Mouse (Mus musculus) liver, adult 2 months (tissue): ENCODE results near the gene Szt2. TPM values are rescaled to one million over a fixed set of nuclear protein-coding genes. Genes with fewer than 3 reads are reported as not detected.

Source experiments
- DNase-seq: peaks from one replicate; pipeline ENCODE4 v3.0.0-alpha.2; 2011; ENCODE audit warnings: low read depth, low spot score; ENCODE audit errors: extremely low read depth
- H3K27ac ChIP-seq: fragments of 200-500 bp; replicated peaks from 2 replicates; pipeline ENCODE4 v1.5.1; 2012; ENCODE audit warnings: low read depth, mild to moderate bottlenecking, control low read depth, inconsistent platforms, low read length; ENCODE audit not compliant: insufficient read depth
- H3K27me3 ChIP-seq: fragments of 200-500 bp; 2 replicates; pipeline ENCODE4 v1.6.1; 2012; ENCODE audit warnings: mild to moderate bottlenecking, moderate library complexity, low read length, inconsistent platforms; ENCODE audit not compliant: control insufficient read depth, insufficient read depth
- H3K36me3 ChIP-seq: fragments of 200-500 bp; 2 replicates; pipeline ENCODE4 v1.6.1; 2012; ENCODE audit warnings: low read length, inconsistent platforms; ENCODE audit not compliant: control insufficient read depth, insufficient read depth
- H3K4me1 ChIP-seq: fragments of 200-500 bp; 2 replicates; pipeline ENCODE4 v1.6.1; 2011; ENCODE audit warnings: low read length; ENCODE audit not compliant: control insufficient read depth, insufficient read depth
- H3K4me3 ChIP-seq: fragments of 200-500 bp; 2 replicates; pipeline ENCODE4 v1.5.1; 2011; ENCODE audit warnings: low read depth, mild to moderate bottlenecking, control low read depth, low read length, moderate library complexity; ENCODE audit not compliant: insufficient read depth
- H3K79me2 ChIP-seq: fragments of 200-500 bp; 2 replicates; pipeline ENCODE4 v1.6.1; 2012; ENCODE audit warnings: inconsistent platforms, mild to moderate bottlenecking, low read length, moderate library complexity; ENCODE audit not compliant: control insufficient read depth, insufficient read depth
- H3K9ac ChIP-seq: fragments of 200-500 bp; 2 replicates; pipeline ENCODE4 v1.6.1; 2012; ENCODE audit warnings: low read depth, mild to moderate bottlenecking, control low read depth, inconsistent platforms, low read length
- CTCF ChIP-seq: fragments of 200-500 bp; IDR thresholded peaks from 2 replicates; pipeline ENCODE4 v1.5.1; 2011; ENCODE audit warnings: low read depth, low read length, control low read depth
- POLR2A ChIP-seq: fragments of 200-500 bp; IDR thresholded peaks from 2 replicates; pipeline ENCODE4 v1.6.1; 2011; ENCODE audit warnings: low read length, control low read depth; ENCODE audit not compliant: insufficient read depth; ENCODE audit errors: extremely low read depth
- WGBS: fragments of 180-500 bp; shearing (Covaris S2); methylation state at CpG from one replicate; pipeline ENCODE4 v1.1.7; 2018; 5-methylcytosine and 5-hydroxymethylcytosine counted together
- polyA plus RNA-seq: library from polyadenylated mRNA; depleted of rRNA; stranded (reverse); fragments of >200 nt; gene quantifications from 2 replicates; pipeline ENCODE4 v1.2.3, GENCODE M21; 2012; rRNA removed
- total RNA-seq: library from RNA; depleted of rRNA; stranded (reverse); fragments of >200 nt; gene quantifications from 2 replicates; pipeline ENCODE4 v1.2.3, GENCODE M21; 2014; rRNA removed

Gene Szt2
- total RNA-seq (3.0 and 5.2 TPM in 2 replicates), polyA plus RNA-seq (8.8 and 11.9 TPM in 2 replicates)

DNA sequence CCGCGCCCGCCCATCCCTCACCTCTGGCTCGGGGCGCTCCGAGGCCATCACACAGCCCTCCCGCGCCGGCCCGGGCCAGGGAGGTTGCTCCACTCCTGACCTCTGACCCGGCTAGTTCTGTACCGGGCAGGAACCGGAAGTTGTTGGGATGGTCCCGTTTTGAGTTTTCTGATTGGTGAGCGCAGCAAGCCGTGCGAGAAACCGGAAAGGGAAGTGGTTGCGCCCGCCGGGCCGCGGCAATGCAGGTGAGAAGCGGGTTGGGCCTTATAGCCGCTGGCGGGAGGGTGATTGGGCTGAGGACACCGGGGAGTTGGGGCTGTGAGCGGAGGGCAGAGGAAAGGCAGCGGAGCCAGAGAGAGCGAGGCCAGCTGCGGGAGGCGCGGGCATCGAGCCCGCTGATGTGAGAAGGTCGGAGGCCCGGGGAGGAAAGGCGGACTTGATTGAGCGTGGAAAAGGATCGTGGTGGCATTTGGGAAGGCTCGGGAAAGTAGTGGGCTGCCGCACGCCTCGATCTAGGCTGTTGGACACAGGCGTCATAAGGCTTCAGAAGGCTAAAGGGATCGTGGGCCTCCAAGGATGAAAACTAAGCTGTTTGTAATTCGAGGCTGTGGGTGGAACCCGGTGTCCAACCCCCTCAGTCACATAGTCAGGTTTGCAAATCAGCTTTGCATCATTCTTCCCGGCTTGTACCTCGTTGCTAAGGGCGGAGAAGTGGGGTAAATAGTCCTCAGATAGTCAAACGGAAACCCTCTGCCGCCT lies at the start of gene Szt2, which contains the start of gene Med8:
TSS of gene Szt2 (minus strand) at position 132 of the 759 bp plus-strand sequence.
TSS of gene Med8 (plus strand) at position 196 of the 759 bp plus-strand sequence.
- TF ChIP-seq CTCF, result no peak
- TF ChIP-seq POLR2A, result peak; percentile 70; the same call in 1 of the 2 replicates
- DNase-seq, result peak; percentile 90
- Histone ChIP-seq H3K4me1 (peaks cover 12% of the 10 kb centered on the region), H3K36me3 (peaks cover 20% of the 10 kb centered on the region), H3K79me2 (peaks cover 14% of the 10 kb centered on the region; the same call in 1 of the 2 replicates), H3K27ac (peak within 1 kb of the TSS; percentile 96), H3K9ac (peak within 1 kb of the TSS; percentile 97), H3K4me3 (peak within 1 kb of the TSS; percentile 99), H3K27me3 (no peaks in the 10 kb centered on the region)
- under 1% methylated on average over 53 of the region's 53 CpGs for WGBS

DNA sequence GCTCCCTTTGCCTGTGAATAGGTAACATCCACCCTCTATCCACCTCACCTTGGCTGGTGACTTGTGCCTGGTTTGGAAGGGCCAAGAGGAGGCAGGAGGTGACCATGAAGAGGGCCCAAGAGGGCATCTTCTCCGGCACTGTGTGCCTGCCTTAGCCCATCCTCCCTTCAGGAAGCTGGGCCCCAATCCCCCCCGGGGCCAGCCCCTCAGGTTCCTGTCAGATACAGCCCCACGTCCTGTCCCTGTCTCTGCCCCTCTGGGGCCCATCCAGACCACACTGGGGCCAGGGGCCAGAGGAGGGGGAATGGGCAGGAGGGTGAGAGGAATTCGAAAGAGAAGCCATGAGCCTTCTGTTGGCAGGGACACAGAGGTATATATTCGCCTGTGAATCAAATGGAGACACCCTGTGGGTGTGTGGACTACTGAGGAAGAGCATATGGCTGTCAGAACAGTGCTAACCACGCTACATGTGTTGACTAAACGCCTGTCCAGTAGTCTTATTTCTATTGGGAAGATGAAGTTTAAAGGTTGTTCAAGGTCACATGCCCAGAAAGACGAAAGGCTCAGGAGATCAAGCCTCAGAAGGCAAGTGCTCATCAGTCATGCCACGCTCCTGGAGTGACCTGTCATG lies 48.4 kb upstream of the Szt2 start, which contains the start of gene Mpl:
TSS of gene Mpl (minus strand) at position 169 of the 631 bp plus-strand sequence.
- no peaks in the 10 kb centered on the region for H3K4me1 ChIP-seq
- no peak within 1 kb of the TSS for H3K9ac ChIP-seq
- H3K27ac ChIP-seq, result no peak within 1 kb of the TSS
- no peaks in the 10 kb centered on the region for H3K27me3 ChIP-seq
- H3K79me2 ChIP-seq, result no peaks in the 10 kb centered on the region
- H3K4me3 ChIP-seq, result no peak within 1 kb of the TSS
- H3K36me3 ChIP-seq, result no peaks in the 10 kb centered on the region
- 85% methylated on average over 9 of the region's 9 CpGs for WGBS
- no peak for DNase-seq
- TF ChIP-seq CTCF, result no peak
- TF ChIP-seq POLR2A, result no peak

DNA sequence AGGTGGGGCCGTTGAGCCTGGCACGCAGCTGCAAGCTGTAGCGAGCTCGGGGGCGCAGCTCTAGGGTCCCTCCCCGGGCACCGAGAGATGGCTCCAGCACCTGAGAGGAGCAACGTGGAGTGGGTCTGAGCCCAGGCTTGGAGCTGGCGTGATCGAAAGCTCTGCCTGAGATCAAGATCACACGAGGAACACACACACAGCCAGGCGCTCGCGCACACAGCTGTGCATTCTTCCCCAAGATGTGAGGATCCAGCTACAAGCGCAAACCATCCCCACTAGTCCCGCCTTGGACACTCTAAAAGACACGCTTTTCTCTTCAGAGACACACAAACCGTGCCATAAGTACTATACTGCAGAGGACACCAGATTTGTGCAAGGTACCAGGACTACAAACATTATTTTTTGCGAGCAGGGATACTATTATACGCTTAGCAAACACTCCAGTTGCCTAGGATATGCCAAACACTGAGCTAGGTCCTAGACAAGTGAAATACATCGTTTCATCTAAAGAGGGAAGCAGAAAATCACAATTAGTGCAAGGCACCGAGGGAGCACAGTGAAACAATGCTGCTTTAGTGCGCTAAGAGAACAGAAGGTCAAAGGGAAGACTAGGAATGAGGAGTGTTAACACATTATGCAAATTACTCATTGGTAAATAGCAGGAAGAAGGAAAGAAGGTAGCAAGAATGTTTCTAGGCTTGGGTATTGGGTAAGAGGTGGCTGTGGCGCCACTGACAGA lies 37.5 kb upstream of the Szt2 start:
- Histone ChIP-seq H3K79me2 (no peaks in the 10 kb centered on the region), H3K4me1 (no peaks in the 10 kb centered on the region), H3K27ac (no peak overlapping the region), H3K4me3 (peak overlapping the region; percentile 8; the same call in 1 of the 2 replicates), H3K9ac (no peak overlapping the region), H3K27me3 (no peaks in the 10 kb centered on the region), H3K36me3 (no peaks in the 10 kb centered on the region)
- TF ChIP-seq POLR2A (no peak), CTCF (no peak)
- WGBS, result 30% methylated on average over 24 of the region's 24 CpGs
- DNase-seq, result no peak

DNA sequence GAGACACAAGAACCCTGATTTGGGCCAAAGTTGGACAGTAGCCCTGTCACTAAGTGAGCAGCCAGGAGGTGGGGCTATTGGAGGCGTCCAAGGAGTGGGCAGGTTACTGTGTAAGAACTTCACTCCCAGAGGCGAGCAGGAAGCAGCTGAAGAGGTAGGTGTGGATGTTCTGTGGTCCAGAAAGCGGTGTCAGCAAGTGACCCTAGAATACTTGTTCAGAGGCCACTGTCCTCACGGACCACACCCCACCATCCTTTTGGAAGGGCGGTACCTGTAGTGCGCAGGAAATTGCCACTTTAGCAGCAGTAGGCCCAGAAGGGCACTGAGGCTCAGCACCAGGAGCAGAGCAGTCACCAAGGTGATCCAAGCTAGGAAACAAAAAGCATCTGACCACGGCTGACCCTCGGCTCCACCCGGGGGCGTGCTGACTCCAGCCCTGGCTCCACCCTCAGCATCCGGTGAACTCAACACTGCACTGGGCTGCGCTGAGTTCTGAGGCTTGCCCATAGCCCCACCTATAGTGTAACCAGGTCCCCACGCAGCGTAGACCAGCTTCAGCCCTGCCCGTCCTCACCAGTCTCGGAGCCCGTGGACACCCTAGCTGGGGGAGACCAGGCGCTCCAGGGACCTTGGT lies 36.8 kb upstream of the Szt2 start:
- Histone ChIP-seq H3K4me3 (peak overlapping the region; percentile 8; the same call in 1 of the 2 replicates), H3K27me3 (no peaks in the 10 kb centered on the region), H3K9ac (no peak overlapping the region), H3K79me2 (no peaks in the 10 kb centered on the region), H3K4me1 (no peaks in the 10 kb centered on the region), H3K36me3 (no peaks in the 10 kb centered on the region), H3K27ac (no peak overlapping the region)
- DNase-seq, result no peak
- WGBS, result 27% methylated on average over 18 of the region's 18 CpGs
- TF ChIP-seq CTCF (peak; percentile 27; the same call in 1 of the 2 replicates), POLR2A (no peak)

DNA sequence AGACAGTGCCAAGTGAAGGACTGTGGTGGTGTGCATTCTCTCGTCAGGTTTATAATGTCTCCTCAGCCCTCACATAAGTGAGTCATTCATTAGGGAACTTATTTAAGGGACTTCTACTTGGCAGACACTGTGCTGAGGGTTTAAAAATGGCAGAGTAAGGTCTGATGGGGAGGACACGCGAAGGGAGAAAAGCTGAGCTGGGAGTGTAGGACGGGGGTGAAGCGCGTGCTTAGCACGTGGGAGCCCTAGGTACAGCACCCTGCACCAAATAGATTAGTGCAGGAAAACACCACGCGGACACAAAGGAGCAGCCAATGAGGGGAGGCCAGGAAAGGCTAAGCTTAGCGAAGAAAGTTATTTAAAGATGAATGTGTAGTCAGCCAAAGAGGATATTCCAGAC lies 36.0 kb upstream of the Szt2 start:
- Histone ChIP-seq H3K4me3 (no peak overlapping the region), H3K27me3 (no peaks in the 10 kb centered on the region), H3K27ac (no peak overlapping the region), H3K36me3 (no peaks in the 10 kb centered on the region), H3K9ac (no peak overlapping the region), H3K79me2 (no peaks in the 10 kb centered on the region), H3K4me1 (no peaks in the 10 kb centered on the region)
- WGBS, result 86% methylated on average over 10 of the region's 10 CpGs
- DNase-seq, result no peak
- no peak for TF ChIP-seq POLR2A
- TF ChIP-seq CTCF, result no peak
